Mouse (Mus musculus): ENCODE measurements around the gene I0C0044D17Rik. TPM values are rescaled to one million over a fixed set of nuclear protein-coding genes. Genes with fewer than 3 reads are reported as not detected.

The I0C0044D17Rik gene
- total RNA-seq, 2 experiments from 2014 or later, result not detected

DNA sequence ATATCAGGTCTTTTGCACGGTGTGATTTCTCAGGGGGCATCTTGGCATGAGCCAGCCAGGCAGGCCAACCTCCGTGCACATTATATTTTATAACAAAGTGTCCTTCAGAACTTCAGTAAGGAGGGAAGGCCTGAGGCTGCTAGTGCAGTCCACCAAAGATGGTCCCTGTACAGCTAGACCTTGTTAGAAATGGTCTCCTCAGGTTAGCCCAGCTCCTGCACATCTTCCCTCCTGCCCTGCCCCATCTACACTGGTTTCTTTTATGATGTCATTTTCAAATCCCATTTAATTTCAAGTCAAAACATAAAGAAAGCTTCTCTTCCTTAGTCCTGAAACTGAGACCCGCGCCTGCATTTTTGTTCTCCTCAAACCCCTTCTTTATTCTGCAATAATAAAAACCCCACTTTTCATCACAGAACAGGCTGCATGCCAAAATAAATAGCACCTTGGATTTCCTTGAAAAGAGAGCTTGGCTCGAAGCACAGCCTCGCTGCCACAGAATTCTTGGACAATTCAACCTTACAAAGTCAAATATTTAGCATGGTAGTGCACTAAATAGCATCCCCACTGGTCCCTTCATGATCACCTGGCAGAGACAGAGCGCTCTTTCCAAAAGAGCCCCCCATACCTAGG, 34.4 kb downstream of the I0C0044D17Rik start:
- TF ChIP-seq CTCF (conservative IDR thresholded peaks at IDR 0.05), result no peak
- Histone ChIP-seq H3K4me3 (peak overlapping the region; percentile 32), H3K27ac (no peak overlapping the region)
- no peak for DNase-seq (ENCODE audit: low spot score in 2 of 2)

DNA sequence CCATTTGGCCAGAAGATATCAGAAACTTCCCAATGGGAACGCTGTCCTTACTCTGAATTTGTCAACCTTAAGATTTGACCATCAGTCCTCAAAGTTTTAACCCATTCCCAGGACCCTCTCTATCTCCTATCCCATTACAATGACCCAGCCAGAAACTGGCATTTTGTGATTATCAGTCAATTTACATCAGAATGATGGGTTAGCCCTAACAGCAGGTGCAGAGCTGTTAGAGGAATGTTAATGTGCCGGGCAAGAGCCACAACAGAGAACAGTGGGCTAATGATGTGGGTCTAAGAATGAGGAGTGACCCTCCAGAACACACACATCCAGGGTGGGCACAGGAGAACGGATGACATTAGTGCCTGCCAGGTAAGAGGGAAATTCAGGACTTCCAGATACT, 37.4 kb downstream of the I0C0044D17Rik start:
- Histone ChIP-seq H3K4me3 (no peak overlapping the region), H3K27ac (no peak overlapping the region)
- DNase-seq (ENCODE audit: low spot score in 2 of 2), result no peak
- TF ChIP-seq CTCF (conservative IDR thresholded peaks at IDR 0.05), result no peak

DNA sequence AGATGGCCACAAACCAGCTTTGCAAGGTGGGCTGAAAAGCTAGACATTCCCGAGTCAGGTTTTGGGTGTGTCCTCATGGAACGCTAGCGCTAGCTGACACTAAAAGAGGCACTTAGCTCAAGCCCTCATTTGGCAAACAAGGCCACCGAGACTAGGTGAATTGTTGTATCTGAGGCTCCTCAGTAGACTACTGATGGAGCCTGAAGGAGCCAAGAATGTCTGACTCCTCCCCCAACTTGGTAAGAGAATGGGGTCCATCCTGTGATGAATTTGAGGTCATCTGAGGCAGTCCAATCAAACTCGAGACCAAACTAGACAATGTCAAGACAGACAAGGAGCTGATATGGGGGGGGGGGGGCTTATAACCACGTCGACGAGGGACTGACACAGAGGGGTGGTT, 37.8 kb downstream of the I0C0044D17Rik start:
- no peak for DNase-seq (ENCODE audit: low spot score in 2 of 2)
- no peak overlapping the region for H3K4me3 ChIP-seq
- no peak for TF ChIP-seq CTCF (conservative IDR thresholded peaks at IDR 0.05)

DNA sequence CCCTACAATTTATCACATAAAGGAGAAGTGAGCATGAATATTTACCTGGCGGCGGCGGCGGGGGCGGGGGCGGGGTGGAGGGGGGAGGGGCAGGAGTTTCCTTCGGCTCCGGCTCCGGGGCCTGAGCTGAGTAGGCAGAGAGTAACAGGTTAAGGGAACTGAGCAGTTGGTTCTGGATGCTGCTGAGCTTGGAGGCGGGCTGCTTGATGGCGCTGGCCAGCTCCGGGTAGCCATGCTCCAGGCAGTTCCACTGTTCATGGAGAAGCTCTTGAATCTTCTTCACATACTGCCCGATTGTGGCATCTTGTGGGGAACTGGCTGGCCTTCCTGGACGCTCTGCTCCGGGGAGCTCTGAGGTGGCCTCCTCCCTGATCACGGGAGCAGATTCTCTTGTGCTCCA, 45.4 kb downstream of the I0C0044D17Rik start:
- no peak overlapping the region for H3K27ac ChIP-seq
- no peak for DNase-seq (ENCODE audit: low spot score in 2 of 2)
- TF ChIP-seq CTCF (conservative IDR thresholded peaks at IDR 0.05), result no peak
- no peak overlapping the region for H3K4me3 ChIP-seq

More for the DNA sequence above, 37.8 kb downstream of the I0C0044D17Rik start:
- no peak overlapping the region for H3K27ac ChIP-seq

DNA sequence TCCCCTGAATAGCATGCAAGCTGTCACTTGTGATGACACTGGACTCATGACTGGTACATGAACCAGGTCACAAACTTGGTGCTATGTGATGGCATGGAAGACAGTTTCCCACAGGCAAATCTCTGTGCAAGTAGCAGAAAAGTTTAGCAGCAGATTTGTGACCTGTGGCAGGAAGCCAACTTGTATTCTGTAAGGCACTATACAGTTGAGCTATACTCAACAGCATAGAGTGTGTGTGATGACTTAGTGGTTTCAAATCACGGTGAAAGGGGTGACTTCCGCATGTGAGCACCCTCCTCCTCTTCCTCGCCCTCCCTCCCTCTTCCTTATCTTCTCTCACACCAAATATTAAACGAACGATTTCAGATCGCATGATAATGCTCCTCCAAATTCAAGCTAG, 46.2 kb downstream of the I0C0044D17Rik start:
- TF ChIP-seq CTCF (conservative IDR thresholded peaks at IDR 0.05), result no peak

DNA sequence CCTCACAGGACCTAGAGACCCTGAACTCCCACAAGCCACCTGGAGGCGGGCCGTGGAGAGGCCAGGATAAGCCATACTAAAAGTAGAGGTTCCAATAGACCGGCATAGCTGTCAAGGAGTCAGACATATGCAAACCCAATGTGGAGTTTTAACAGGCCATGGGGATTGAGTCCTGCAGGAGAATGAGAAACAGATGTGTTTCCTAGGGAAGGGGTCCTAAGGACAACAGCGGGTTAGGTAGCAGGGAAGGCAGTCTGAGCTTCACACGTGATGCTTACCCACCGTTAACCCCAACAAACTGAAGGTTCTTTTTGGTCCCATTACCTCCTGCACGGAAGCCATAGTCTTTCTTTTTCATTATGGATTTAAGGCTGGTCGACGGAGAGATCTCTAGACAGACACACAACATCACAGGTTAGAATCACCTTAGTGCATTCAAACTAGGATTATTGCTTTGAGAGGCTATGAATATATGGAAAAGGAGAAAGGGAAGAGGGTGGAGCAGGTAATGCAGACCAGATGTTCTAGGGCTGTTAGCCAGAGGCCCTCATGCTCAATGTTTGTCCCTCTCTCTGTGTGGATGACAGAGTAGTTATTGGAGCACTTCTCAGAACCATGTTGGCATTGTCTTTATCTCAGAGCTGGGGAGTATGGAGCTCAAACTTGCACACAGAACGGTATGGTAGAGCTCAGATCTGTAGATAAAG, 46.8 kb downstream of the I0C0044D17Rik start:
- DNase-seq (ENCODE audit: low spot score in 2 of 2), result no peak
- no peak overlapping the region for H3K4me3 ChIP-seq
- H3K27ac ChIP-seq, result no peak overlapping the region
- no peak for TF ChIP-seq CTCF (conservative IDR thresholded peaks at IDR 0.05)

More for the DNA sequence above, 46.2 kb downstream of the I0C0044D17Rik start:
- Histone ChIP-seq H3K4me3 (no peak overlapping the region), H3K27ac (no peak overlapping the region)
- DNase-seq (ENCODE audit: low spot score in 2 of 2), result no peak

DNA sequence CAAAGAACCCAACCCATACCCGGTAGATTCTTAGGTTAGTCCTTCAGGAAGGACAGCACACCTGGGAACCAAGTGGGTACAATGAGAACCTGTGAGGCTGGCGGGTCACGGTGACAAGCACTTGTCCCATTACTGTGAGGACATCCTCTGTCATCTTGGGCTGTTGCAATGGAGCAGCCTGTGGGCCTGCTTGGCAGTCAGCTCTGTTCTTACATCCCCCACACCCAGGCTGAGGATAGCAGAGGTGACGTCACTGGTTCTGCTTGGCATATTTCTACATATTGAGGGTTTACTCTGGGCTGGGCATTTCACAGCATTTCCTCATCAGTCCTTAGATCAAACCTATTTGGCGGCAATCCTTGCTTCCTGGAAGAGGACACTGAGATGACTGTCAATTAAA, 49.9 kb downstream of the I0C0044D17Rik start:
- Histone ChIP-seq H3K27ac (no peak overlapping the region), H3K4me3 (no peak overlapping the region)
- TF ChIP-seq CTCF (conservative IDR thresholded peaks at IDR 0.05), result no peak
- no peak for DNase-seq (ENCODE audit: low spot score in 2 of 2)

Other genes with a start within 250 kb of the I0C0044D17Rik start
- not detected for gene L1td1, start 97.1 kb downstream of the I0C0044D17Rik start, total RNA-seq (2021)
- 1 to 10 TPM; 2.5 to 3.0 TPM for gene Kank4, start 6.3 kb downstream of the I0C0044D17Rik start, total RNA-seq (2021)
- gene Usp1, start 100.0 kb upstream of the I0C0044D17Rik start, total RNA-seq (2021), result 10 to 100 TPM; 26.3 to 26.6 TPM
- not detected for gene Angptl3, start 207.1 kb upstream of the I0C0044D17Rik start, total RNA-seq (2021)

All from layer of hippocampus, adult 2 months (tissue).